Mouse (Mus musculus) left cerebral cortex, adult 9 months (tissue): ENCODE measurements around the gene Arhgef39.
"Not testable (repeated sequence)": the region's sequence is repeated elsewhere in the genome, so short reads cannot be mapped to it uniquely, and the experiment has no call there.

ENCODE experiments used
- DNase-seq, 2 experiments: peaks; one replicate each; pipeline ENCODE4 v3.0.0; 2022; ENCODE audit warnings: low spot score in 2 of 2

Gene Arhgef39

GRCm38 (mm10) chr4:43507938-43508665, 8.6 kb upstream of the Arhgef39 start:
- no peak for DNase-seq

GRCm38 (mm10) chr4:43506536-43507185, 7.2 kb upstream of the Arhgef39 start, which contains the start of gene Car9:
TSS of gene Car9 (plus strand) at chr4:43506966.
- DNase-seq: no peak

GRCm38 (mm10) chr4:43506074-43506473, 6.6 kb upstream of the Arhgef39 start:
- DNase-seq: no peak

- no peak for DNase-seq
Measured at GRCm38 (mm10) chr4:43504269-43504668, 4.8 kb upstream of the Arhgef39 start.

GRCm38 (mm10) chr4:43503506-43503905, 4.0 kb upstream of the Arhgef39 start:
- no peak for DNase-seq

GRCm38 (mm10) chr4:43503041-43503440, 3.5 kb upstream of the Arhgef39 start:
- DNase-seq: no peak

GRCm38 (mm10) chr4:43498983-43499382, 512 bp downstream of the Arhgef39 start:
- DNase-seq: no peak

GRCm38 (mm10) chr4:43497946-43498345, 1.5 kb downstream of the Arhgef39 start:
- no peak for DNase-seq

- no peak for DNase-seq
Measured at GRCm38 (mm10) chr4:43497405-43497804, 2.1 kb downstream of the Arhgef39 start.

- DNase-seq: no peak
Measured at GRCm38 (mm10) chr4:43496587-43496986, 2.9 kb downstream of the Arhgef39 start.

- no peak for DNase-seq
Measured at GRCm38 (mm10) chr4:43493846-43494240, 5.7 kb downstream of the Arhgef39 start.

GRCm38 (mm10) chr4:43493186-43493845, 6.2 kb downstream of the Arhgef39 start:
- peak; percentile 91 to 97 for DNase-seq

- peak; percentile 96 for DNase-seq
Measured at GRCm38 (mm10) chr4:43492821-43493185, 6.7 kb downstream of the Arhgef39 start, which contains the start of gene Ccdc107. TSS of gene Ccdc107 (plus strand) at chr4:43492900.

GRCm38 (mm10) chr4:43492101-43492820, 7.2 kb downstream of the Arhgef39 start:
- DNase-seq: no peak

- DNase-seq: no peak
Measured at GRCm38 (mm10) chr4:43490801-43491200, 8.7 kb downstream of the Arhgef39 start.

GRCm38 (mm10) chr4:43489611-43490010, 9.9 kb downstream of the Arhgef39 start:
- DNase-seq: no peak

- DNase-seq: not testable (repeated sequence)
Measured at GRCm38 (mm10) chr4:43485666-43486065, 13.8 kb downstream of the Arhgef39 start.

GRCm38 (mm10) chr4:43483535-43484091, 15.9 kb downstream of the Arhgef39 start, which contains the start of gene Sit1:
TSS of gene Sit1 (minus strand) at chr4:43483734.
- DNase-seq: no peak

GRCm38 (mm10) chr4:43482591-43482990, 16.9 kb downstream of the Arhgef39 start:
- DNase-seq: no peak

- no peak for DNase-seq
Measured at GRCm38 (mm10) chr4:43481894-43482456, 17.5 kb downstream of the Arhgef39 start.

GRCm38 (mm10) chr4:43480985-43481384, 18.5 kb downstream of the Arhgef39 start:
- DNase-seq: no peak
